Mouse (Mus musculus) cerebellum, adult 8-10 months (tissue): ENCODE data around the gene Zfp663.
A peak's percentile ranks its signal among the peaks of the same experiment; 100 is the strongest.

Experiments
- DNase-seq: peaks from one replicate; pipeline ENCODE4 v3.0.0; 2022

Gene Zfp663

GRCm38 (mm10) chr2:165368496-165368895 is at the start of gene Zfp663:
Gene Zfp663 (minus strand): TSS chr2:165368729.
- DNase-seq, result no peak

- DNase-seq, result peak; percentile 28
These were observed 48.8 kb upstream of the Zfp663 start for GRCm38 (mm10) chr2:165417291-165417690.

GRCm38 (mm10) chr2:165415795-165416194 is 47.3 kb upstream of the Zfp663 start:
- DNase-seq, result no peak

- DNase-seq, result no peak
These were observed 46.7 kb upstream of the Zfp663 start for GRCm38 (mm10) chr2:165415141-165415721.

GRCm38 (mm10) chr2:165414321-165414720 is 45.8 kb upstream of the Zfp663 start:
- DNase-seq, result no peak

- DNase-seq, result peak; percentile 44
These were observed 45.4 kb upstream of the Zfp663 start for GRCm38 (mm10) chr2:165413884-165414283.

GRCm38 (mm10) chr2:165407700-165408301 is 39.3 kb upstream of the Zfp663 start:
- peak; percentile 79 for DNase-seq

GRCm38 (mm10) chr2:165405351-165405750 is 36.8 kb upstream of the Zfp663 start:
- no peak for DNase-seq

- DNase-seq, result no peak
These were observed 36.4 kb upstream of the Zfp663 start for GRCm38 (mm10) chr2:165404951-165405350.

GRCm38 (mm10) chr2:165398164-165398785 is 29.7 kb upstream of the Zfp663 start:
- DNase-seq, result no peak

- DNase-seq, result no peak
These were observed 29.1 kb upstream of the Zfp663 start for GRCm38 (mm10) chr2:165397502-165398163.

- DNase-seq, result no peak
These were observed 28.4 kb upstream of the Zfp663 start for GRCm38 (mm10) chr2:165396831-165397501.

GRCm38 (mm10) chr2:165392156-165392555 is 23.6 kb upstream of the Zfp663 start:
- no peak for DNase-seq

- DNase-seq, result peak; percentile 39
These were observed 23.0 kb upstream of the Zfp663 start for GRCm38 (mm10) chr2:165391561-165391960.

- DNase-seq, result no peak
These were observed 20.9 kb upstream of the Zfp663 start for GRCm38 (mm10) chr2:165389299-165389952.

GRCm38 (mm10) chr2:165387844-165388495 is 19.4 kb upstream of the Zfp663 start, which contains the start of gene Zfp334:
Gene Zfp334 (minus strand): TSS chr2:165388259.
- peak; percentile 95 for DNase-seq

GRCm38 (mm10) chr2:165387370-165387769 is 18.8 kb upstream of the Zfp663 start:
- no peak for DNase-seq

- DNase-seq, result no peak
These were observed 11.5 kb upstream of the Zfp663 start for GRCm38 (mm10) chr2:165380050-165380449.

GRCm38 (mm10) chr2:165376001-165376400 is 7.5 kb upstream of the Zfp663 start:
- DNase-seq, result no peak

GRCm38 (mm10) chr2:165375478-165375877 is 6.9 kb upstream of the Zfp663 start:
- DNase-seq, result no peak

- DNase-seq, result no peak
These were observed 2.5 kb upstream of the Zfp663 start for GRCm38 (mm10) chr2:165371066-165371465.

- DNase-seq, result no peak
These were observed 1.8 kb upstream of the Zfp663 start for GRCm38 (mm10) chr2:165370348-165370747.
